Mouse (Mus musculus) right cerebral cortex, adult 18-20 months (tissue): ENCODE measurements at regions not wholly inside any gene's neighbourhood (a gene's known extent, or its start where the extent isn't known, plus 50 kb on each side); places are given as distances from the start of the nearest gene placed in this dataset.

ENCODE experiments used
- DNase-seq: peaks from one replicate; pipeline ENCODE4 v3.0.0; 2022; ENCODE audit warnings: mixed read lengths

DNA sequence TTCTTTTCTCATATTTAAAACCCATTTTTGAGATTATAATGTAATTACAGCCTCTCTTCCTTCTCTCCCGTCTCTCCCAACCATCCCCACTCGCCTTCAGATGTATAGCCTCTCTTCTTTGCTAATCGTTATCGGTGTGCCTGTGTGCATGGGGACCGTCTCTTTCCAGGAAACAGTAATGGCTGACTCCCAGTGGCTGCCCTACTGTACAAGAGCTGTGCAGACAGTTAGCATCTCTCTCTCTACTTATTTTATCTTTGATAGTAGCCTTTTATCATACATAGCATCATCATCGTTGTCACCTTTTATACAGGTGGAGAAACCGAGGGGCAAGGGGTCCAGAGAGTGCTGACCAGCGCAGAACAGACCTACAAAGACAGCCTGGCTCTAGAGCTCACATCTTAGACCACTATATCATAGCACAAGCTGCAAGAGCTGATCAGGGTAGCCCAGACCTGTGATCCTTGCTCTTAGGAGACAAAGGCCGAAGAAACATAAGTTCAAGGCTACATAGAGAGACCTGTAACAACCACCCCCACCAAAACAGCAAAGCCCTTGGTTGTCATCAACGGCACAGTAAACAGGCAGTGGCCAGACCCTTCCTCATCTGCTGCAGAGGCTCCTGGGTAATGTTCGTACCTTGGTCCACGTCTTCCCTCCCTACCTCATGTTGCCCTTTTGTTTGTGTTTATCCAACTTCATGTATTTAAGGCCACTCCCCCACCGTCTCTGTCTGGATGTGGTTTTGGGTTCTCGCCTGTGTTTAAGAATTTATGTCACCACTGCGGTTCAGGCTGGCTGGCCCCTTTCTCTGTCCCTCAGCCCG lies 103.1 kb upstream of the Cpm start:
- no peak for DNase-seq

GRCm38 (mm10) chr10:117525608-117526007 lies 103.7 kb upstream of the Cpm start:
- no peak for DNase-seq

DNA sequence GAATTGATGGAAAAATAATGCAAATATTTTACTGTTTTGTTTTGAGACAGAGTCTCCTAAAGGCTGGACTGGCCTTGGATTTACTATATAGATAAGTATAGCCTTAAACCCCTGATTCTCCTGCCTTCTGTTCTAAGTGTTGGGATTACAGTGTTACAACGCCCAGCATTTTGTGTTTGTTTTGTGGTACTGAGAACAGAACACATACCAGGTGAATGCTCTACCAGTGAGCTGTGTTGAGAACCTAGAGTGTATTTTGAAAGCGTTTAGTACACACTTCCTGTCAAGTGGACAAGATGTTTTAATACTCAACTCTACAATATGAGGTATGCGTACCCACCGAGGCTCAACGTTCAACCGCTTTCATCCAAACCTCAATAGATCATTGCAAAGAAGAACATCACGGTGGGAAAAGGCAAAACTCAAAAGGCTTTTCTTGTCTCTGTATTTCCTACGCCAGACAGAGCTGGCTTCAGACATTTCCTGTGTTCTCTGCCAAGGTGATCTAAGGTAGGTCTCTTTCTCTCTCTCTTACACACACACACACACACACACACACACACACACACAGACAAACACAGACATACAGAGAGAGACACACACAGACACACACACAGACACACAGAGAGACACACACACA lies 104.3 kb upstream of the Cpm start:
- no peak for DNase-seq

- no peak for DNase-seq
Measured at GRCm38 (mm10) chr10:117524101-117524500, 105.2 kb upstream of the Cpm start.

- no peak for DNase-seq
Measured at GRCm38 (mm10) chr10:117522906-117523829, 106.1 kb upstream of the Cpm start.

DNA sequence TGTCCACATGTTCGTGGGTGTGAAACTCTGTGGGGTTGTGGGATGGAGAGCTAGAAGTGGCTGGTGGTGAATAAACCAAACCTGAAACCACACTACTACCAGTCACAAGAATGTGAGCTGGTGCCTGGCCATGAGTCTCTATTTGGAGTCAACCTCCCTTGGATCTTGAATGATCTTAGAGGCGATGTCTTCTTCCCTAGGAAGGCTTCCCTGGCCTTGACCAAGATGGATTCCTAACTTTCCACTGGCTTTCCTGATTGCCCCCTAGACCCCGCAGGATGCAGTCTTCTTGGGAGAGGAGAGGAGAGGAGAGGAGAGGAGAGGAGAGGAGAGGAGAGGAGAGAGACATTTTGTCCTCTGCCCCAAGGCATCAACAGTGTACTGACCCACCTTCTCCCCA lies 106.9 kb upstream of the Cpm start:
- no peak for DNase-seq

DNA sequence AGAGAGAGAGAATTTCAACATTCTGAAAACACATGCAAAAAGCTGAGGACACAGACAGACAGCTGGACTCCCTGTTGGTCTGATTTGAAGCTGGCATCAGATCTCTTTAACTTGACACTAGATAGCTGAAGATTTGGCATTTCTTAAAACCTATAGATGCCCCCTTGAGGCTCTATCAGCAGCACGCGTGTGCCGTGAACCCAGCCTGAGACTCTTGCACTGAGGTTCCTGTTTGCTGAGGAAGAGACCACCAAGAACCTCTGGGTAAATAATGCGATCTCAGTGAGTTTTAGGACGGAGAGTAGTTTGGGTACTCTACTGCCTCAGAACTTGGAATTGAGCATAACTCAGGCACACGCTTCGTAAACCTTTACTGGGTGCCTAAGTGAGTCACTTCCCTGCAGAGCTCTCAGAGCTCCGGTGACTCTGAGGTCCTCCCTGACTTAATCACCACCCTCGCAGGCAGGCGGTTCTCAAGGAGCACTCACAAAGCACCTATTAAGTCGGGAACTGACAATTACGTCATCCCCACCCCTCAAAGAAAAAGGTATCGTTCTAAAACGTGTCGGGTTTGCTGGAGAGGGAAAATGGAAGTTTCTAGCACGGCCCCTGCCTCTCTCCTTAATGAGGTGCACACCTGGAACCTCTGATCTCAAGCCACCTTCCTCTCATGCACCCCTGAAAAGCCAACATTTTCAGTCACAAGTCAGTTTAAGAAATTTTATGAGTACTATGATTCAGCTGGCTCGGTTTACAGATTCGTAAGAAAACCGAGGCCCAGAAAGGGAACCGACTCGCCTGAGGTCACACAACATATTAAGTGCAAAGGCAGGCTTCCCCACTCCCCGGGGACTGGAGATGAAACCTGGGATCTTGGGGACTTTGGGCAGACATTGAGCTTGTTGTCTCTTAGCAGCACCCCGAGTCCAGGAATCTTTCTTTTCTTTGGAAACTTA lies 107.7 kb upstream of the Cpm start:
- peak; percentile 17 for DNase-seq

DNA sequence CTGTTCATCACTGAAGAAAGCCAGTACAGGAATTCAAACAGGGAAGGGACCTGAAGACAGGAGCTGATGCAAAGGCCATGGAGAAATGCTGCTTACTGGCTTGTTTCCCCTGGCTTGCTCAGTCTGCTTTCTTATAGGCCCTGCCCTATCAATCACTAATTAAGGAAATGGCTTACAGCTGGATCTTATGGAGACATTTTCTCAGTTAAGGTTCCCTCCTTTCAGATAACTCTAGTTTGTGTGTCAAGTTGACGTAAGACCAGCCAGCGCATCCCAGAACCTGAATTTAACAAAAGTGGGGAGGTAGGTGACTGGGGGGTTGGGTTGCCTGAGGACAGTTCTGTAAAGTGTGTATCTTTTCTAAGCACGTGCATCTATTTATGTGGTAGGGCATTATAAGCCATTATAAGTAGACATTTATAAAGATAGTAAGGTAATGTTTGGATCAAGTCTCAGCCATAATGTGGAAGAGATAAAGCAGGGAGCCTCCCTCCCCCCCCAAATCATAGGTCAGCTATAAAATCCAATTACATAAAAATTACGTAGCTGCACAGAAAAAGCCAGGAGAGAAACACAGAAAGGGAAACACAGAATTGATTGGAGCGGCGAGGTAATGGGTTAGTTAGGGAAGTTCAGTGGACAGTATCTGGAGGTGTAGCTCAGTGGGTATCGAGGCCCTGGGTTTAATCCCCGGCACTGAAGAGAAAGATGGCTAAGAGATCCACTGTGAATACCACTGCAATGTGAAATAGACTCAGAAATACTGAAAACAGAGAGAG lies 108.6 kb upstream of the Cpm start:
- no peak for DNase-seq

DNA sequence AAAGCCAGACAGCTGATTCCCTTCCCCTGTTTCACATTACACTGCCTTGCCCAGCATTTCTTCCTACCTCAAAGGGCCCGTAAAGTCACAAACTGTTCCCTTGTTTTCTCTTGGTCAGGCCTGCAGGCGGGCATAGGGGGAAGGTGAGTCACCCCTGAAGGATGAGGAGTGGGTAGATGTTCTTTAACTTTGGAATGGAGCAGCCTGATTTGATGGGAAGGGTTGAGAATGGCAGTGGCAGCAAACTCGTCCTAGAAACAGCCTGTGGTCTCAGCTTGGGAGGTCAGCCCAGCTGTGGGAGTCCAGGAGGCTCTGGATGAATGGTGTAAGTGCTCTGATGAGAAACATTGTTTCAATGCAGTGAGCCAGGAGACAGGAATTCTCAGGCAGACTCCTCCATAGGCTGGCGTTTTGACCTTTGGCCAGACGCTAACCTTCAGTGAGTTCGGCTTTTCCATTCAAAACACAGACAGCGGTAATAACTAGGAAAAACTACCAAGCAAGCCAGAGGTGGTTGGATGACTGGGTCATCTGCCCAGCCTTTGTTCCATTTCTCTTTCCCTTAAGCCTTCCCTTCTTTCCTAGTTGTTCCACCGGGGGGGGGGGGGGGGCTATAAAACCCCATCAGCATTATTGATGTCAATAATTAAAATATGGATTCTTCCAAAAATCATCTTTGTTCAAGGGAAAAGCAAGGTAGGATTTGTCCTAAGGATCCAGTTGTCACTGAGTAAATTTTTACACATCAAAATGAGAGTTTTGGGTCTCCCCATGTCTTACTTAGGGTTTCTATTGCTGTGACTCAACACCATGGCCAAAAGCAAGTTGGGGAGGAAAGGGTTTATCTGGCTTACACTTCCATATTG lies 109.4 kb upstream of the Cpm start:
- no peak for DNase-seq

- no peak for DNase-seq
Measured at GRCm38 (mm10) chr10:117518793-117519669, 110.3 kb upstream of the Cpm start.

DNA sequence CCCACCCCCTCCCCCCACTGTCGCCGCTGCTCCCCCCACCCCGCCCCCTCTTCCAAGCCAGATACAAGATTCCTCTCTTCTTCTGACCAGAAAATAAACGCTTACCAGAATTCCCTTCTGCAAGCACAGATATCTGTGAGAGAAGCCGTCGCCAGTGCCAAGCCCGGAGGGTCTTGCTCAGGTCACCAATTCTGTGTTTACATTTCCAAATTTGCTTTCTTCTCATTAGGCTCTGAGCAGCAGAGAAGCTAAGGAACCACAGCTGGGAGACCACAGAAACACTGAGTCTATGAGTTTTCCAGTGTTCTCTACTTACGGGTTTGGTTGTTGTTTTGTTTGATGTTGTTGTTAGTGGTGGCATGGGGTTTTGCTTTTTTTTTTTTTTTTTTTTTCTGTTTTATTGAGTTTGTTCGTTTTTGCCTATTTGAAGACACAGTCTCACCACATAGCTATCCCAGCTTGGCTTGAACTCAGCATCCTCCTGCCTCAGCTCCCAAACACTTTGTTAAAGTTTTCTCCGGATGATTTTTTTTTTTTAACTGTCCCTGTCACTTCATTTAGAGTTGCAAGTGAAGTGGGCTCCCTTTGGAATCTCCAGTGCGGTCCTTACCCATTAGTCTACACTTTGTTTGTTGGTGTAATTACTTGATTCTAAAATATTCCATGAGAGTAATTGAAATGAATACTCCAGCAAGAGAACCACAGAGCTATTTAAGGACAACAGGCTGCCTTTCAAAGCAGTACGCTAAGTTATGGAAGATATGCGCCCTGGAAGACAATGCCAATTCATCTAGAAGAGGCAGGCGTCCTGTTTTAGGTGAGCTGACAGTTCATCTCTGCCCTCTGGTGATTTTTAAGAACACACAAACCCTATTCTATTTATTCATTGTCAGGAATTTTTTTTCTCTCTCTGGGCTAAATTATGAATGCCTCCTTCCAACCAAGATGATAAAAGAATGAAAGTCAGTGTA lies 111.2 kb upstream of the Cpm start:
- DNase-seq: no peak

DNA sequence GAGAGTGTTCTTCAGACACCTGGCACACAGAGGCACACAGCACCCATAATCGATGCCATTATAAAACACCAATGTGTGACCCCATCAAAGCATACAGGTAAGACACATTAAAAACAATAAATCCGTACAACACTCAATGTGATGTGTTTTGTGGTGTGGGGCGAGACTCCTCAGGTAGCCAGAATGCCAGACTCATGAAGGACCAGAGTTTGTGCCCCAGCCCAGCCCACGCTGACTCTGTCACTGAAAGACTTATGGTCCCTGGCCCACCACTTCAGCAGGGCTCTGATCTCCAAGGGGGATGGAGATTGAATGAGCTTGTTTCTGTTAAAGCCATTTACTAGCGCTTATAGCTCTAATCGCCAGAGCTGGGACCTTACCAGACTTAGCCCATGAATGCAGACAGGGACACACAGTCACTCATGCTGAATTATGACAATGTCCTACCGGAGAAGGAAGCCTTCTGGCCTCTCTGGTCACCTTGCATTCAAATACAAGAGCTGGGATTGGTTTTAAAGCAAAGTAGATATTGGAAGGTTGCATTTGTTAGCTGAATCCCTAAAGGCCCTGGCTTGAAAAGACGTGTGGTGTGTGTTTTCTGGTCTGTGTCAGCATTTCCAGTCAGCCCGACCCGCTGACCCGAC lies 112.1 kb upstream of the Cpm start:
- DNase-seq: no peak

- DNase-seq: no peak
Measured at GRCm38 (mm10) chr10:117516510-117516909, 112.8 kb upstream of the Cpm start.

DNA sequence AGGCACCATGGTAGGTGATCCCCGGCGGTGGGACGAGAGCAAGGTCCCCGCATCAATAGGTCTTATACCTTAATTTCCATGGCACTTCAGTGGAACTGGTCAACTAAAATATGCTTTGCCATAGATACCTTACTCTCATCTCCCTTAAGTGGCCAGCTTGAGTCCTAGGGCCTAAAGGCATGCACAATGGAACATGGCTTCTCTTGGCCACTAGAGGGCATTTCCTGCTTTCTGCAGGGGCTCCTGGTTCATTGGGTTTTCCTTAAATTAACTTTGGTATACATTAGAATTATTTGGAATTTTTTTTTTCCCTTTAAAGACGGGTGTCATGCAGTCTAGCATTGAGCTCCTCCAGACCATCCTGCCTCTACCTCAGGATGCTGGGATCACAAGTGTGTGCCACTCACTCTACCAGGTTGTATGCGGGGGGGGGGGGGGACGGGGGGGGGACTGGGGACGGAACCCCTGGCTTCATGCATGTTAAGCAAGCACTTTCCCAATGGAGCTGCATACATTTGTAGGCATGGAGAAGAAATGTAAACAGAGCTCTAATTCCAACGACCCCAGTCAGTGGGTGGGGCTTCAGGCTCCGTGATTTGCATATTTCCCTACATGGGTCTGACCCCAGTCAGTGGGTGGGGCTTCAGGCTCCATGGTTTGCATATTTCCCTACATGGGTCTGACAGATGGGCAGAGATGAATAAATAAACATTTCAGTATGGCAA lies 113.4 kb upstream of the Cpm start:
- peak; percentile 30 for DNase-seq

DNA sequence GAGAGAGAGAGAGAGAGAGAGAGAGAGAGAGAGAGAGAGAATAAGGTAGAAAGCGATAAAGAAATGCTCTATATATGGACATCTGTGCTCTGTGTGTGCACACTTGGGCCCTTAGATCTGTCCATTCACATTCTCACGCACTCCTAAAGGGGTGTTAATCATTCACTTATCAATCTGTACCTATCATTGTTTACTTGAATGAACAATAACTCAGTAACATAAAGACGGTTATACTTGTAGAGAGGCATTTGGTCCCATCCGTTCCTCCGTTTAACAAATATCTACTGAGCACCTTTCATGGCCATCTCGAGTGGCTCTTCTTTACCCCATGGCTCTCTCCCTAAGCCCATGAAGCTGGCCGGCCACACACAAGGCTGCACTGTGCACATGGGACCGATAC lies 114.3 kb upstream of the Cpm start:
- DNase-seq: no peak

DNA sequence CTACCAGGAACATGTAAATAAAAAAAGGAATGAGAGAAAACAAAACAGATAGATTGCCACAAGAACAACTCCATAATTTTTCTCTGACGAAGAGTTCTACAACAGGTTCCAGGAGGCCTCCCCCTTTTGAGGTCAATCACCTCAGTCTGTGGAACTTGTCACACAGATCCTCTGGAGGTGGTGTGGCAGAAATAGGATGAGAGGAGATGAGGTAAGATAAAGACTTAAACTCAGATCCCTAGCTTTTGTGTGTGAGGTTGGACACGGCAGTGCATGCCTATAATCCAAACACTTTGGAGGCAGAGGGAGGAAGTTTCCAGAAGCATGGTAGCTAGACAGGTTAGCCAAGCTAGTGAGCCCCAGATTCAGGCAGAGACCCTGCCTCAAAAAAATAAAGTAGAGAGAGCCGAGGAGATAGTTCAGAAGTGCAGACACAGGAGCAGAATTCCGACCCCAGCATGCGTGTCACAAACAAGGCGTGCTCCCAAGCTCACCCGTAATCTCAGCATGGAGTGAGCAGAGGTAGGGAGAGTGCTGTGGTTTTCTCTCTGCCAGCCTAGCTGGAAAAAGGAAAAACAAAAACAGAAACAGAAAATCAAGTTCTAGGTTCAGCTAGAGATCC lies 115.3 kb upstream of the Cpm start:
- no peak for DNase-seq
